Mouse (Mus musculus) mouse trophoblast stem cell (cell line): ENCODE results near the gene Irgc1.
"Not testable (repeated sequence)": the region's sequence is repeated elsewhere in the genome, so short reads cannot be mapped to it uniquely, and the experiment has no call there.

ENCODE experiments used
- in situ Hi-C, 2 experiments: fragments of 300-500 bp; cut with MseI, MboI; formaldehyde crosslinking; loops; 2 replicates in 1 of 2; 3 replicates in 1 of 2; pipeline ENCODE4 v1.15.1; 2025

Gene Irgc1

GRCm38 (mm10) chr7:24451855-24452311 is at the start of gene Irgc1:
TSS of gene Irgc1 (minus strand) at chr7:24452297.
- in situ Hi-C loops, result no loop called here

DNA sequence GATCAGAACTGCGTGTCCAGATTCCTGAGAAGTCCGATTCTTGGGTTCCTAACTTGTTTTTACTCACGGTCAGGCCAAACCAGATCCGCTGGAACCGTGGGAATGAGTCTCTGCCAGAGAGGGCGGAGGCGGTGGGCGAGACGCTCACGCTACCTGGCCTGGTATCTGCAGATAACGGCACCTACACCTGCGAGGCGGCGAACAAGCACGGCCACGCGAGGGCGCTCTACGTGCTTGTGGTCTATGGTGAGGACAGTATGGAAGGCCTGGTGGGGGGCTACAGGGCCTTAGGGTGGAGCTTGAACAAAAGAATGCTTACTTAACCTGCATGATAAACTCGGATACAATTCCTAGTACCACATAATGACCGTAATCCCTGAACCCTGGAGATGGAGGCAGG is 49.4 kb upstream of the Irgc1 start:
- in situ Hi-C loops, result no loop called here

- in situ Hi-C loops, result no loop called here
These were observed 48.8 kb upstream of the Irgc1 start for GRCm38 (mm10) chr7:24500929-24501328.

- in situ Hi-C loops, result no loop called here
These were observed 47.9 kb upstream of the Irgc1 start for GRCm38 (mm10) chr7:24499856-24500577.

GRCm38 (mm10) chr7:24488303-24488702 is 36.2 kb upstream of the Irgc1 start:
- in situ Hi-C loops, result no loop called here

GRCm38 (mm10) chr7:24487403-24487802 is 35.3 kb upstream of the Irgc1 start:
- in situ Hi-C loops, result no loop called here

DNA sequence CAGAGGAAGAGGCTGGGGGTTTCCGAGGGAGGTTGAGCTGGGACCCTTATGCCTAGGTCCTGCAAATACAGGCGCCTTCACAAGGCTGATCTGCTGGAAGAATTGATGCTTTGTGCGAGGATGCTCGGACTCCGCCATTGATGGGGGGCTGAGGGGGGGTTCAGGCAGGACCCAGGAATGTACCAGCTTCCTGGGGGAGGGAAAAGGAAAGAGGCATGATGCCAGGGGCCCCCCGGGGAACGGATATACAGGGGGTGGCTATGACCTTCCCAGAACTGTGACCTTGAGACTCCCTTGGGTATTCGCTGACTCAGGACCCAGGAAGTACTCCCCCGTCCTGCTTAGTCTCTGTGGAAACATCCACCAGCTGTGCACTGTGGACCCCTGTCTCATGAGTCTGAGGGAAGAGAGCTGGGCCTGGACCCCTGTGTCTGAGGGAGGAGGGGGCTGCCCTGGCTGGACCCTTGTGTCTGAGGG is 34.6 kb upstream of the Irgc1 start:
- in situ Hi-C loops, result no loop called here

- in situ Hi-C loops, result no loop called here
These were observed 33.4 kb upstream of the Irgc1 start for GRCm38 (mm10) chr7:24485481-24485880.

- in situ Hi-C loops, result not testable (repeated sequence)
These were observed 31.2 kb upstream of the Irgc1 start for GRCm38 (mm10) chr7:24483291-24483690.

- in situ Hi-C loops, result no loop called here
These were observed 30.3 kb upstream of the Irgc1 start for GRCm38 (mm10) chr7:24482208-24483020.

DNA sequence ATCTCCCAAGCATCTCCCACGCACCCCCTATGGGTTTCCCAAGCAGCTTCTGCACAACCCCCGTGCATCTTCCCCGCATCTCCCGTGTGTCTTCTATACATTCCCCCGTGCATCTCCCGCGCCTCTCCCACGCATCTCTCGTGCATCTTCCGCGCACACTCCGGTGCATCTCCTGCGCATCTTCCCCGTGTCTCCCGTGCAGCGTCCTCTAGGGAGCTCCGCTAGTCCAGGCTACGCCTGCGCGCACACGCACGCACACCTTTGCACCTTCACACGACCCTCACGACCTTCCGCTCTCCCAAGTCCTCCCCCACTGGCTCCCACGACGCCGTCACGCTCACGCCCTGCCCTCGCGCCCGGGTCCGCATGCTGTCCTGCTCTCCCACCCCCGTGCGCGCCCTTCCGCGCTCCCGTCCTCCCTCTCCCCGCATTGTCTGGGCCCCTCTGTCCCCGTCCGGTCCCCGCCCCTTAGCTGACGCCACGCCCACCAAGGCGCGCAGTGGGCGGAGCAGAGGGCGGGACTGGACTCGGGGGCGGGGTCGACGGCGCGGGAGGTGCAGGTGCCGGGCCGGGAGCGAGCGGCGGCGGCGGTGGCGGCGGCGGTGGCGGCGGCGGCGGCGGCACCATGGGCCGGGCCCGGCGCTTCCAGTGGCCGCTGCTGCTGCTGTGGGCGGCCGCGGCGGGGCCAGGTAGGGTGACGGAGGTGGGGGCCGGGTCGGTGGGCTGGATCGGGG is 29.5 kb upstream of the Irgc1 start, which contains the start of gene Cadm4:
Gene Cadm4, plus strand, starts transcription at position 550 of the 734 bp plus-strand sequence.
- in situ Hi-C loops, result no loop called here

DNA sequence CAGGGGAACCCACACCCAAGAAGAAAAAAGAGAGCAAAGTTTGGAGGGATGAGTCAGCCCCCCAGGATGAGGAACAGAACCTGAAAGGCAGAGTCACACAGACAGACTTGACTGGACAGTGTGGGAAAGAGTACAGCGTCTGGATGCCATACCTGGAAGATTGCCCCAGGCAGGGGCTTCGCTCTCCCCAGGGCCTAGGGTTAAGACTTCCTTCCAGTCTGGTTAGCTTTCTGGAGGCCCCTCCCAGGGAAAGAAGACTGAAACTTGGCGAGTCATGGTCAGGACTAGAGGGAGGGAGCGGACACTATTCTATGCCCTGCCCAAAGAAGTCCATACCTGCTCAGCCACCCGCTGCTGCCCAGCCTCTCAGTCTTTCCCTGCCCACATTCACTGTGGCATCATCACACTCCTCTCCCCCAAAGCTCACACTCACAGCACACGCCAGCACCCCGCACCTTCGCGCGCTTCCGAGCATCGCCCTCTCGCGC is 28.9 kb upstream of the Irgc1 start:
- in situ Hi-C loops, result no loop called here

DNA sequence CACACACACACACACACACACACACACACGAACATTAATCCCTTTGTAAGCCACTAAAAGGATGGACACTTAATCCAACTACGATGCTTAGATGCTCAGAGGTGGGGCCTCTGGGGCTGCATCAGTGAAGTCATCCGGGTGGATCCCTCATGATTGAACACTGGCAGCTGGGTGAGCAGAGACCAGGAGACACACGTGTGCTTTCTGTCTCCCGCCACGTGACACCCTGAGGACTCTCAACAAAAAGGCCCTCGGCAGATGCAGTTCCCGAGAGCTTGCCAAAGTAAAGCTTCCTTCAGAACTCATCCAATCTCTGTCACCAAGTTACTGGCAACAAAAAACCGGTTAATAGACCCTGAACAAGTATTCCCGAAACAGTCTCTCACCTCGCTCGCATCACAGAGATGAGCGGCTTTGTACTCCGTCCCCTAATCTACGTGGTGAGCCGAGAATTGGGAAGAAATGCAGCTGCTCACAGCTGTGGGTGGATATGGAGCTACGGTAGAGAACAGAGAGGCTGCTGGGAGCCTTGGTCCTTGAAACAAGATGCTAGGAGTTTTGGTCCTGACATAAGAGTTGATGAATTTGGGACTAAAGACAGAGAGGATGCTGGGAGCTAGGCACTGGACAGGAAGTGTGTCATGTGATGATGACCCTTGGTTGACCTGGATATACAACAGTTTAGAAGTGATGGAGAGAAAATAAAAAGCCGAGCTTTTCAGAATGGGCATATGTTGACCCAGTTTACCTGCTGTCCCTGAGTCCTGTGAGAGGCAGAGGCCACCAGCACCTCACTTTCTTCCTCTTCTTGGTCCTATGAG is 28.2 kb upstream of the Irgc1 start:
- in situ Hi-C loops, result no loop called here

DNA sequence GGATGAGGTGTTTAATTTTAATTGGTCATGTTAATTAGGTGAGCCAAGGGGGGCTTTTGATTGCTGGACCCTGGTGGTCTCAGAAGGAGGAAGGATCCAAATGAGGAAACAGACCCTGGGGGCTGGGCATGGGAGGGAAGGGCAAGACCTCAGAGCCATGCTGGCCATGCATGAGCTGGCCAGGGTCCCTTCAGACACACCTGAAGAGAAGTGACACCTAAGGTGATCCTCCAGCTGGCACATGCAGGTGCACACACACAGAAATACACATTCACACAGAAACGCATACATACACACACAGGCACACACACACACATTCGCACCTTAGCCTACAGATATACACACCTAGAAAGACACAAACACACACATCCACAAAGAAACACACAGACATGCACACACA is 27.6 kb upstream of the Irgc1 start:
- in situ Hi-C loops, result no loop called here

- in situ Hi-C loops, result no loop called here
These were observed 26.8 kb upstream of the Irgc1 start for GRCm38 (mm10) chr7:24478911-24479310.

DNA sequence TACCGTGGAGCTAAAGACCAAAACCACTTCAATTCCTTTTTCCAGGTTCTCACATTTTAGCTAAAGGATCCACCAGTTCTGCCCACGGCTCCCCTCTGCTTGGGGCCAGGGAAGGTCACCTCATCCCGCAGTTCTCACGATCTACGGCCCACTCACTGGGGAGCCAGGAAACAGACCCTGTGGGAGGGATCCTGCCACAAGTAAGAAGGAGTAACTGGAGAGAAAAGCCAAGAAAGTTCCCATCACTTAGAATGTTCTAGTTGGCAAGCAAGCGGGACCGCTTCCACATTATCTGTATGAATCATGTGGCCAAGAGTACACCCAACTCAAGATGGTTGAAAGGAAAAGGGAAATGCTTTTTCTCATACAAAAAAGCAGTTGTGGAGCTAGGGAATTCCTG is 24.8 kb upstream of the Irgc1 start:
- in situ Hi-C loops, result no loop called here

GRCm38 (mm10) chr7:24476338-24476737 is 24.2 kb upstream of the Irgc1 start:
- in situ Hi-C loops, result no loop called here

DNA sequence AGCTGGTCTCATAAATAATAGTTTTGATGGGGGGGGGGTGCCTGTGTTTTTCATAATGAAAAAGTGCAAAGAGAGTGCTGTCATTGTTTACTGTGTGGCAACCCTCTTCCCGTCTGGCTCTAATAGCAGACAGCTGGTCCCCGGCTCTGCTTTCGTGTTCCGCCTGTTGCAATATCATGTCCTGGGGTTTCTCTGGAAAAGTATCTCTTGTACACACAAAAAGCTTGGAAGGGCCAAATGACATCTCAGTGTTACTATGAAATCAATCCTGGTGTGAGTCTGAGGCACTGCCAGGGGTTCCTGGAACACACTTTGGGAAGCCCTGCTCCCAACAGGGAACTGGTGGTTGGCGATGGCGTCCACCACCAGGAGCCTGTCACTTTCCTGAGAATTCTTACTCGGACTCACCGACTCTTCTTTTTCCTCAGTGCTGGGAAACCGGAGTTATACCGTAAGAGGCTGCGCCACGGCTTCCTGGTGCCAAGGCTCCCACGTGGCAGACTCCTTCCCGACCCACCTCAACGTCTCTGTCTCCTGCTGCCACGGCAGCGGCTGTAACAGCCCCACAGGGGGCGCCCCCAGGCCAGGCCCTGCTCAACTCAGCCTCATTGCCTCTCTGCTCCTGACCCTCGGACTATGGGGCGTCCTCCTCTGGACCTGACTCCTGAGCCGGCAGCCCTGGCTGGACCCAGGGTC is 22.9 kb upstream of the Irgc1 start:
- in situ Hi-C loops, result no loop called here

DNA sequence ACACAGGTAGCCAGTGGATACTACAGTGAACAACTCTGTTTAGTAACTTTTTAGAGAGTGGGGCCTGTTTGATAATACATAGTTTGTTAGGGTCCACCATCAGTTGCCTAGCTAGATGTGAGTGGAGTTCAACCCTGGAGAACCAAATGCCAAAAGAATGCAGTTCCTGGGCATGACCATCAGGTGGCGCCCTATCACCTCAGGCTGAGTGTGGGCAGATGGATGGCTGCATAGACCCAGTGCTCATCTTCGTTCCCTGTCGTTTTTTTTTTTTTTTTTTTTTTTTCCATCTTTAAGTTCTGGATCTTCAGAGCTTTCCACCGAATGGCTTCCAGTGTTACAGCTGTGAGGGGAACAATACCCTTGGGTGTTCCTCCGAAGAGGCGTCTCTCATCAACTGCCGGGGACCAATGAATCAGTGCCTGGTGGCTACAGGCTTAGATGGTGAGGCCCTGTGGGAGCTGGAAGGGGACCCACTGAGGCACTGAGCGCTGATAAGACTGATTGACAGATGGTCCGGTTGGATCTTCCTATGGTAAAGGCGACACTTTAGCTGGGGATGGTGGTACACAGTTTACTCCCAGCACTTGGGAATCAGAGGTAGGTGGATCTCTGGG is 21.9 kb upstream of the Irgc1 start:
- in situ Hi-C loops, result no loop called here

DNA sequence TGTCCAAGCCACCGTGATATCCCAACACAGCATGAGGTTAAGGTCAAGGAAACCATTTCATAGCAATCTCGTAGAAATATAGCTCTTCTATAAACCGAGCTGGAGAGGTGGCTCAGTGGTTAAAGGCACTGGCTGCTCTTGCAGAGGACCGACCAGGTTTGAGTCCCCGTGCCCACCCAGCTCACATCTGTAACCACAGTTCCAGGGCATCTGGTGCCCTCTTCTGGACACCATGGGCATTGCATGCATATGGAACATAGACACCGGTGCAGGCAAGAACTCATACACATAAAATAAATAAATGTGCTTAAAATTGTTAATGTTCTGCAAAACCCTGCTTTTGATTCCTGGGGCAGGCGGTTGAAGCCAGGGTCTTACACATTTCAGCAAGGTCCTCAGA is 20.8 kb upstream of the Irgc1 start:
- in situ Hi-C loops, result no loop called here
